Mouse (Mus musculus) hindbrain, embryonic 10.5 days (tissue): Measurements from ENCODE around the gene Zfp990. TPM values are rescaled to one million over a fixed set of nuclear protein-coding genes. Genes with fewer than 3 reads are reported as not detected.
"Not testable (repeated sequence)": the region's sequence is repeated elsewhere in the genome, so short reads cannot be mapped to it uniquely, and the experiment has no call there.

ENCODE experiments used
- DNase-seq: peaks from one replicate; pipeline ENCODE4 v3.0.0-alpha.2; 2017; ENCODE audit warnings: low spot score
- H3K27ac ChIP-seq: fragments of 300-500 bp; sonication (generic); 2 replicates; pipeline ENCODE4 v1.5.1; 2016; ENCODE audit warnings: mild to moderate bottlenecking, moderate library complexity
- H3K27me3 ChIP-seq: fragments of 300-500 bp; sonication (generic); 2 replicates; pipeline ENCODE4 v1.6.1; 2016; ENCODE audit warnings: mild to moderate bottlenecking; ENCODE audit not compliant: poor library complexity, insufficient read depth, severe bottlenecking
- H3K36me3 ChIP-seq: fragments of 300-500 bp; sonication (generic); 2 replicates; pipeline ENCODE4 v1.6.1; 2016; ENCODE audit warnings: mild to moderate bottlenecking, moderate library complexity
- H3K4me1 ChIP-seq: fragments of 300-500 bp; sonication (generic); replicated peaks from 2 replicates; pipeline ENCODE4 v1.6.1; 2016; ENCODE audit warnings: mild to moderate bottlenecking
- H3K4me3 ChIP-seq: fragments of 300-500 bp; sonication (generic); 2 replicates; pipeline ENCODE4 v1.5.1; 2016; ENCODE audit warnings: mild to moderate bottlenecking, moderate library complexity
- H3K9me3 ChIP-seq: fragments of 300-500 bp; sonication (generic); 2 replicates; pipeline ENCODE4 v1.6.1; 2016; ENCODE audit warnings: mild to moderate bottlenecking, moderate library complexity
- WGBS: fragments of 180-500 bp; shearing (Covaris S2); methylation state at CpG from one replicate; pipeline ENCODE4 v1.1.7; 2016; 5-methylcytosine and 5-hydroxymethylcytosine counted together
- polyA plus RNA-seq: library from polyadenylated mRNA; unstranded; fragments of >200 nt; fragmentation: Nextera tagmentation; extraction: Ambion mirVana; gene quantifications from 2 replicates; pipeline ENCODE4 v1.2.1, GENCODE M21; 2016

Gene Zfp990
- polyA plus RNA-seq = 0.05 TPM in 1 of 2 replicates, not detected in the other

DNA sequence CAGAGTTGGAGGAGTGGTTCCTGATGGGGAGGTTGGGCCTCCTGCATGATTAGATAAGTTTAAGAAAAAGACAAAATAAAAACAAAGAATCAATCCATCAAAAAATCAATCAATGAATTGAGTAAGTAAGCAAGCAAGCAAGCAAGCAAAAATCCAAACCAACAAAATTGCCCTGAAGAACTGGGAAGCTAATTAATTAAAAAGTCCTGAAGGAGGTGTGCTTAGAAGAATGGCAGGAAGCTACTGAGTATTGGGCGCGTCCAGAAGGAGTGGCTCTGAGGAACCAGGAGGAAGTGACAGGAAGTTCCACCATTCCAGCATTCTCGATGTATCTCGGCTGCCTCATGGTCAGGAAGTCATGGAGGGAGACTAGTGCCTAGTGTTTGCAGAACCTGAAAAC, at the start of gene Zfp990:
Gene Zfp990 (plus strand): TSS at position 301 of the 400 bp plus-strand sequence.
- DNase-seq, H3K36me3 ChIP-seq, H3K4me3 ChIP-seq, H3K4me1 ChIP-seq, H3K9me3 ChIP-seq, H3K27ac ChIP-seq, H3K27me3 ChIP-seq: not testable (repeated sequence)
- WGBS = 92% methylated on average over 4 of the region's 4 CpGs

DNA sequence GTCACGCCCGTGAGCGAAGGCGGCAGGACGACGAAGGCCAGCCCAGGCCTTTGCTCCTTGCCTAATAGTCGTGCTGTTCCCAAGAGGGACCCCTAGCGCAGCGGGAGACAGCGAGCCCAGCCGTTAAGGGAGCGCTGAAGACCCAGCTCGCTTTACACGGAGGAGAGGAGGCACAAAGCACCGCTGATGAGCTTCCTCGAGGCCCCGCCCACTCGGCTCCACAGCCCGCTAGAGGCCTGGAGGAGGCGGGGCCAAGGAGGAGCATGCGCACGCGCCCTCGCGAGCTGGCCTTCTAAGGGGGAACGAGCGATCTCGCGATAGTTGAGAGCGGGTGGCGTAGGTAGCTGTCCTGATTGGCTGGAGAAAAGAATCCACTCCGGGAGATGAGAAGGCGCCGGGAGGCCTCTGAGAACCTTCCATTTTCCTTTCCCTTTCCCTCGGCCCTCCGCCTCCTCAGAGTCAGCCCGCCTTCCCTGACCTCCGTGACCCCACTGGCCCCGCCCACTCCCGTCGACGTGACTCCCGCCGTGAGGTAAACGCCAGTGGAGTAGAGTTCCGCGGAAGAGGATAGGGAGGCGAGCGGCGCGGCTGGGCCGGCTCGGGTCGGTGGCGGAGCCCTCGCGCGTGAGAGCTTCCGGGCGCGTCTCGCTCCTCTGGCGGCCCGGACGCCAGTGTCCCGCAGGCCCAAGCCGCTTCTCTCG, 46.9 kb upstream of the Zfp990 start:
- Histone ChIP-seq H3K27ac (peak overlapping the region; percentile 50; the same call in 1 of the 2 replicates), H3K9me3 (peaks cover 24% of the 10 kb centered on the region; the same call in 1 of the 2 replicates)

DNA sequence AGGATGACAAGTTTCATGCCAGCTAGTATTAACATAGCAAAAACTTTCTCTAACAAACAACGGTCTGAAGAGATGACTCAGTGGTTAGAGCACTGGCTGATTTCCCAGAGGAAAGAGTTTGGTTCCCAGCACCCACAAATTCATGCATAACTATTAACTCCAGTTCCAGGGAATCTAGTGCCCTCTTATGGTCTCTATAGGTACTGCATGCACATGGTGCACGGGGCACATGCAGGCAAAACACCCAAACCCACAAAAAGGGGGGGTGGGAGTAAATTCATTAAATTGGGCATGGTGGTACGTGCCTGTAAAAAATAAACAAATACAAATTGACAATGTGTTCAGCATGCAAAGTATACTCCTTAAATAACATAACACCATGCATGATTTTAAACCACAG, 32.4 kb upstream of the Zfp990 start:
- peaks cover 26% of the 10 kb centered on the region for H3K9me3 ChIP-seq
- no peak overlapping the region for H3K4me3 ChIP-seq
- no peak for DNase-seq
- no peaks in the 10 kb centered on the region for H3K27me3 ChIP-seq
- H3K36me3 ChIP-seq = no peaks in the 10 kb centered on the region
- H3K27ac ChIP-seq = no peak overlapping the region
- no peaks in the 10 kb centered on the region for H3K4me1 ChIP-seq
- WGBS = 83% methylated on average over 3 of the region's 3 CpGs

More for the DNA sequence above, 46.9 kb upstream of the Zfp990 start:
- not testable (repeated sequence) for H3K4me1 ChIP-seq, H3K27me3 ChIP-seq, H3K36me3 ChIP-seq
- DNase-seq = peak; percentile 44
- H3K4me3 ChIP-seq = peak overlapping the region; percentile 52
- 14% methylated on average over 68 of the region's 68 CpGs for WGBS

DNA sequence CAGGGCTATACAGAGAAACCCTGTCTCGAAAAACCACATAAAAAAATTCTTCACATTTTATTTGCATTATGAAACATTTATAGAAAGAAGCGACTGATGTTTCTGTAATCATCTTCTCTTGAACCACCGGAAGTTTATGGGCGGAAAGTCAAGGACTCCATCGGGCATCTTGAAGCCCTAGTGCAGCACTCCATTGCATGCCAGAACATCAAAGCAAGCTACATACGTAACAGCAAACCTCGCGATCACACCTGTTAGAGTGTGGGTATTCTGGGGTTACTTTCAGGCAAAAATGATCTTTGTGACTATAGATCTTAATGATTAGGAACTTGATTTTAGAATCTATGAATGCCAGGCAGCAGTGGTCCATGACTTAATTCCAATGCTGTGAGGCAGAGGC, 29.9 kb upstream of the Zfp990 start:
- H3K27me3 ChIP-seq, H3K27ac ChIP-seq, DNase-seq, H3K4me3 ChIP-seq, H3K36me3 ChIP-seq, H3K4me1 ChIP-seq: not testable (repeated sequence)
- WGBS = 90% methylated on average over 8 of the region's 8 CpGs
- H3K9me3 ChIP-seq = peaks cover 28% of the 10 kb centered on the region

DNA sequence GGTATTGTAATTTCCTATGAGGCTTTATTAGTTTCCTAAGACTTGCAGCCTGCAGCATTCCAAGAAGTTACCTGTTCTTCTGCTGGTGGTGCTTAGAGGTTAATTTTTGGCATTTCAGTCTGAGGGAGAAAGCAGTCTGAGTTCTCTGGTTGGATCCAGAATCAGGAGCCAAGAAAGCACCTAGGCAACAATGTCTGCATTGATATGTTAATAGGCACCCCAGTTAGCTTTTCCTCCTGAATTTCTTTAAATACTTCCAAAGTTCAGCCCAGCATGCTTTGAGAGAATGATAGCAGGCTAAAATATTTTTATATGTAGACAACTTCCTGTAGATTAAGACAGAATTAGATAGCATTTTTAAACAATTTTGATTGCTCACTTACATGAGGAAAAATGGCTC, 21.2 kb upstream of the Zfp990 start:
- DNase-seq = no peak
- H3K27ac ChIP-seq = no peak overlapping the region
- H3K36me3 ChIP-seq = no peaks in the 10 kb centered on the region
- no peaks in the 10 kb centered on the region for H3K4me1 ChIP-seq
- H3K27me3 ChIP-seq = no peaks in the 10 kb centered on the region
- peaks cover 4% of the 10 kb centered on the region; the same call in 1 of the 2 replicates for H3K9me3 ChIP-seq
- no peak overlapping the region for H3K4me3 ChIP-seq

DNA sequence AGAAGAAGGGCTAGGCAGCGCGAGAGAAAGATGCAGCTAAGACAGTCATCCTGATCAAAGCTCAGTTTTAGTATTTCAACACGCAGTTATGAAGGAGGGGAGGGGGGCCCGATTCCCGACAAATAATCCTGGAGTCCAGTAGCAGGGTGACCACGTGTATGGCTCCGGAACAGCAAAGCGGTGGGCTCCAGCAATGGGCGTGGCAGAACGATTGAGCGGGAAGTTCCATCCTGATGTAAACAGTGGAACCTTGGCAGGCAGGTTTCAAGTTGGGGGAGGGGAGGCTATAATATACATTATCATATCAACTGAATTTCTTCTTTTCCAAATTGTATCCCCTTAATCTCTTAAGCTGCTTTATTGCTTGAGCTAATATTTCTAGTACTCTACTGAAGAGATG, 18.4 kb upstream of the Zfp990 start:
- Histone ChIP-seq H3K27me3 (no peaks in the 10 kb centered on the region), H3K27ac (no peak overlapping the region), H3K36me3 (no peaks in the 10 kb centered on the region), H3K9me3 (peaks cover 2% of the 10 kb centered on the region; the same call in 1 of the 2 replicates), H3K4me1 (no peaks in the 10 kb centered on the region), H3K4me3 (no peak overlapping the region)
- 80% methylated on average over 11 of the region's 11 CpGs for WGBS
- no peak for DNase-seq

DNA sequence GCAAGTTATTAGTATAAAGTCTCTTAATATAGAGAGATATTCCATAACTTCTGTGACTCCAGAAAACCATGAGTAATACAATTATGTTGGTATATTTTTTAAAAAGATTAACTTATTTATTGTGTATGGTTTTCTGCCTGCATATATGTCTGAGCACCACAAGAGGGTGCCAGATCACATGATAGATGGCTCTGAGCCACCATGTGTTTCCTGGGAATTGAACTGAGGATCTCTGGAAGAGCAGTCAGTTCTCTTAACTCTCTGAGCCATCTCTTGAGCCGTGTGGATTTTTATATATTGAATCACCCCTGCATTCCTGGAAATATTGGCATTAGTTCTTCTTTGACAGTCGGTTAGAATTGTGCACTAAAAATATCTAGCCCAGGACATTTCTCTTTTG, 17.2 kb upstream of the Zfp990 start:
- not testable (repeated sequence) for H3K4me3 ChIP-seq, H3K9me3 ChIP-seq, H3K36me3 ChIP-seq, H3K27ac ChIP-seq, H3K4me1 ChIP-seq, H3K27me3 ChIP-seq, DNase-seq
- 72% methylated on average over 2 of the region's 2 CpGs for WGBS

DNA sequence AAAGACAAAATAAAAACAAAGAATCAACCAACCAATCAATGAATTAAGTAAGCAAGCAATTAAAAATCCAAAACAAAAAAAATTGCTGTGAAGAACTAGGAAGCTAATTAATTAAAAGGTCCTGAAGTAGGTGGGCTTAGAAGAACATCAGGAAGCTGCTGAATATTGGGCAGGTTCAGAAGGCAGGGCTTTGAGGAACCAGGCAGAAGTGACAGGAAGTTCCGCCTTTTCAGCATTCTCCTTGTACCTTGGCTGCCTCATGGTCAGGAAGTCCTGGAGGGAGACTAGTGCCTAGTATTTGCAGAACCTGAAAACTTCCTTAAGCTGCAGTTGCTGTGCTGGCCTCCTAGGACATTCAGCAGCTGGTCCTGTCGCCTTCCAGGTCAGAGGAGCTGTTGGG, 4.1 kb downstream of the Zfp990 start:
- H3K4me1 ChIP-seq, H3K27me3 ChIP-seq, H3K36me3 ChIP-seq, H3K9me3 ChIP-seq, DNase-seq, H3K27ac ChIP-seq, H3K4me3 ChIP-seq: not testable (repeated sequence)
- WGBS = 51% methylated on average over 2 of the region's 2 CpGs

DNA sequence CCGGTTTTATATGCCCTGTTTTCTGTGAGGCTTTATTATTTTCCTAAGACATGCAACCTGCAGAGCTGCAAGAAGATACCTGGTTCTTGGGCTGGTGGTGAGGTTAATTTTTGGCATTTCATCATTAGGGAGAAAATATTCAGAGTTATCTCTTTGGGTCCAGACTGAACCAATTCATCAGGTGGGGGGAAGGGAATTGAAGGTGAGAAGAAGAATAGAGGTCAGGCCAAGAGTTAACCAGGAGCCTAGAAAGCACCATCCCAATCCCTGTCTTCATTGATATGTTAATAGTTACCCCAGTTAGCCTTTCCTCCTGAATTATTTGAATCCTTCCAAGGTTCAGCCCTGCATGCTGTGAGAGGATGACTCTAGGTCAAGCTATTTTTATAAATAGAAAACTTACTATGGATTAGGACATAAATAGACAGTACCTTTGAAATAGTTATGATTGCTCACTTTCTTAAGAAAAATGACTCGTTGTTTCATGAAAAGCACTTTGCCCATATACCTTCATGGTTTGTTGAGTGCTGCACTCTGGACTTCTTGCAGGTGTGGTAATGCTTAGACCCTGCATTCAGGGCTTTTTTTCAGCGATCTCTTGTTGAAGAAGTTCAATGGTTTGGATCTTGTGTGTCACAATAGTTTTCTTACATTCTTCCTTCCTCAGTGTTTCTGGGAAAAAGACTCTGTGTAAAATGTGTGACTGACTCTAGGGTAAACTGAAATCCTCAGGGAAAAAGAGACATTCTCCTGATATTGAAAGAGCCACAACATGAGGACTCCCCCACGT, 5.4 kb downstream of the Zfp990 start:
- not testable (repeated sequence) for H3K27ac ChIP-seq, H3K4me1 ChIP-seq, H3K9me3 ChIP-seq, H3K27me3 ChIP-seq, H3K36me3 ChIP-seq, H3K4me3 ChIP-seq, DNase-seq
- 87% methylated on average over 4 of the region's 4 CpGs for WGBS

DNA sequence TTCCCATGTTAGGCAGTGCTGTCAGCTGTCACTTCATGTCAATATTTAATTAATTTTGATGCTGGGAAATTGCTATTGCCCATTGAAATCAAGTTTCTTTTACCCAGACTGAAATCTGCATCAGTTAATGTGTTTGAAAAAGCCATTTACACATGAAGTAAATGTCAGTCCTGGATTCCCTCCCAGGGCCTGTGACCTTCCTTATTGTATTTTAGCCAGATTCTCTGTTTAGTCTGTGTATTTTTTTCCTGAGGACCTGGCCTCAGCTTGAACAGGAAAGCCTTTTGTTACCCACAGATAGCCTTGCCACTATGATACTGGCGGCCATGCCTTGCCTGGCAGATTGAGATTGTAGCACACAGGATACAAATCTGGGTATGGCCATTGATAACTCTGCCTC, 6.8 kb downstream of the Zfp990 start:
- DNase-seq, H3K9me3 ChIP-seq, H3K36me3 ChIP-seq, H3K27me3 ChIP-seq, H3K4me1 ChIP-seq, H3K27ac ChIP-seq, H3K4me3 ChIP-seq: not testable (repeated sequence)
- WGBS = 87% methylated on average over 1 of the region's 1 CpGs

DNA sequence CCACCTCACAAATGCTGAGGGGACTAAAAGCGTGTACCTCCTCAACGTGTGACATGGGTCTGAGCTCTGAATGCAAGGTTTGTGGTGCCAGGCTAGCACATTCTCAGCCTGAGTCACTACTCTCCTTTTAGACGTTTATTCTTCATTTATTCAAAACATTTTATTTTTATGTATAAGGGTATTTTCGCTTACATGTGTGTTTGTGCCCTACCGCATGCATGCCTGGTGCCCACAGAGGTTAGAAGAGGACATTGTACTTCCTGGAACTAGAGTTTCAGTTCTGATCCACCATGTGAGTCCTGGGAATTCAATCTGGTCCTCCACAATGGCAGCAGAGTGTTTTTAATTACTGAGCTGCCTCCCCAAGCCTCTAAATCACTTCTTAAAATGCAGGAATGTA, 33.3 kb downstream of the Zfp990 start:
- not testable (repeated sequence) for H3K27ac ChIP-seq, DNase-seq, H3K36me3 ChIP-seq, H3K4me1 ChIP-seq, H3K4me3 ChIP-seq, H3K27me3 ChIP-seq
- H3K9me3 ChIP-seq = peaks cover 55% of the 10 kb centered on the region
- WGBS = 80% methylated on average over 5 of the region's 5 CpGs

DNA sequence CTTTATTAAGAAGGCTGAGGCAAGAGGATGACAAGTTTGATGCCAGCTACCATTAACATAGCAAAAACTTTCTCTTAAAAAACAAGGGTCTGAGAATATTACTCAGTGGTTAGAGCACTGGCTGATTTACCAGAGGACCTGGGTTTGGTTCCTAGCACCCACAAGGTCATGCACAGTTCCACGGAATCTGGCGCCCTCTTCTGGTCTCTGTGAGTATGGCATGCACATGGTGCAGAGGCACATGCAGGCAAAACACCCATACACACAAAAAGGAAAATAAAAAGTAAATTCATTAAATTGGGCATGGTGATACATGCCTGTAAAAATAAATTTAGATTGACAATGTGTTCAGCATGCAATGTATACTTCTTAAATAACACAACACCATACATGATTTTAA, 34.5 kb downstream of the Zfp990 start:
- H3K4me3 ChIP-seq, H3K36me3 ChIP-seq, H3K4me1 ChIP-seq, DNase-seq, H3K27ac ChIP-seq, H3K27me3 ChIP-seq: not testable (repeated sequence)
- whole genome bisulfite sequencing = 30% methylated on average over 2 of the region's 2 CpGs
- peaks cover 61% of the 10 kb centered on the region for H3K9me3 ChIP-seq

DNA sequence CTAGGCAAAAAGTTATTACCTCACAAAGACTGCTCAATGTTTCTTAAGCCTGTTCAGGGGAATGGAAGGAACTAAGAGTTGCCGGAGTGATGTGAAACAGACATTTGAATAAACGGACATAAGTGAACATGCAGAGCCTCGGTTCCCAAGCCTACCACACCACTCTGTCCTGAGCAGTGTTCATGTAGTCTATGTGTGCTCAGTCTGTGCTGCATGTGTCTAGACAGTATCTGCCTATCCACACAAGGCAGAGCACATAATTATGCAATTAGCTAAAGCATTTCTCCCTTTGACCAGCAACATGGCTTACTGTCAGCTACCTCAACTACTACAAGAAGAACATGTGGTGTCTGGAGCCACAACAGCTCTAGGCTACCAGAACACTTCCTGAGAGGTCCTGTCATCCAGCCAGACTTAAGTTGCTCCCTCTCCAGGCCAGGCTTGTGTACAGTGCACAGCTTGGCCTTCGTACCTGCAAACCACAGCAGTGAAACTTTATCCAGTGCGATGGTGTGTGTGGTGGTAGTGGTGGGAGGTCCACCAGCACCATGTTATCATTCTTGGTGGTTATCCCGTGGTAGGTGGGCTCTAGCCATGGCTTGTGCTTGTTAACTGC, 35.3 kb downstream of the Zfp990 start:
- not testable (repeated sequence) for H3K27ac ChIP-seq, H3K36me3 ChIP-seq, H3K4me1 ChIP-seq, H3K27me3 ChIP-seq, DNase-seq, H3K4me3 ChIP-seq
- H3K9me3 ChIP-seq = peaks cover 58% of the 10 kb centered on the region
- 80% methylated on average over 6 of the region's 6 CpGs for WGBS
